Mouse (Mus musculus): ENCODE data around the gene Prr36.

DNA sequence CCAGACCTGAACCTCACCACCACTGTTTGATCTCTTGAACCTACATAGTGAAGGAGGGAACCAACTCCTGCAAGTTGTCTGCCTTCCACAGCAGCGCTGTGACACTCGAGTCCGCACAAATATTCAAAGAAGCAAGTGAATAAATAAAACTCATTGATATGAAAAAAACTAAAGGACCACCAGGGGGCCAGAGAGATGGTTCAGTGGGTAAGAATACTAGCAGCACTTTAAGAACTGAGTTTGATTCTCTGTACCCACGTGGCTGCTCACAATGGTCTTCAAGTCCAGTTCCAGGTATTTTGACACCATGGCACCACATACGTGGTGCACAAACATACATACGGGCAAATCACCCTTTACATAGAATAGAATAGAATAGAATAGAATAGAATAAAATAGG is 6.2 kb downstream of the Prr36 start:
- no peak for TF ChIP-seq CTCF (IDR thresholded peaks at IDR 0.05; ENCODE audit: low read depth)
- TF ChIP-seq EP300 (IDR thresholded peaks at IDR 0.05; ENCODE audit: low read depth), result no peak

Data from liver, embryonic 14.5 days (tissue).